Mouse (Mus musculus): ENCODE measurements around the gene Npepps.
A peak's percentile ranks its signal among the peaks of the same experiment; 100 is the strongest.
"Not testable (repeated sequence)": the region's sequence is repeated elsewhere in the genome, so short reads cannot be mapped to it uniquely, and the experiment has no call there.

Npepps gene

DNA sequence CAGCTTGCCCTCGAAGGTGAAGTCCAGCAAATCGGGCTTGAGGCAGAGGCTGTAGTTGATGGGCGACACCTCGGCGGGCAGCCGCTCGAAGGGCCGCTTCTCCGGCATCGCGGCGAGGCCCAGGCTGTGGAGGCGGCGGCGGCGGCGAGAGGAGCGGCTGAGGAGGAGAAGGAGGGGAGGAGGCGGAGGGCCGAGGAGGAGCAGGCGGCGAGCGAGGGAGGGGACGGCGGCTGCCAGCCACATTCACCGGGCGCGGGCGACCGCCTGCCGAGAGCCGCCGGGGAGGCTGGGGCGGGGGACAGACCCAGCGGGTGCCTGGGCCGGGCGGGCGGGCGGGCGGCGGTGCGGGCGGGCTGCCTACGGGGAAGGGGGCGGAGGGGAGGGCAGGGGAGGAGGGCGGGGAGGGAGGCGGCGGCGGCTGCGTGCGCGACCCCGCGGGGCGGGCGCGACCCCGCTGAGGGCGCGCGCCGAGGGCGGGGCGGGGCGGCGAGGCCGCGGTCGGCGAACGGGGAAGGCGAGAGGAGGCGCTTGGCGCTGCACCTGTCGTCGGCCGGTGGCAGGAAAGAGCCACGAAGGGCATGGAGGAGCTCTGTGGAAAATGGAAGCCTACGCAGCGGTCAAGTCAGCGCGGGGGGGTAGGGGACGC lies at the start of gene Npepps:
Npepps (minus strand) TSS at position 423 of the 646 bp plus-strand sequence.
- peak; percentile 89 for DNase-seq (ENCODE audit: low read depth, low spot score)

- peak; percentile 75 for DNase-seq (ENCODE audit: low read depth, low spot score)
Observed at GRCm38 (mm10) chr11:97328148-97328547, 47.7 kb upstream of the Npepps start.

DNA sequence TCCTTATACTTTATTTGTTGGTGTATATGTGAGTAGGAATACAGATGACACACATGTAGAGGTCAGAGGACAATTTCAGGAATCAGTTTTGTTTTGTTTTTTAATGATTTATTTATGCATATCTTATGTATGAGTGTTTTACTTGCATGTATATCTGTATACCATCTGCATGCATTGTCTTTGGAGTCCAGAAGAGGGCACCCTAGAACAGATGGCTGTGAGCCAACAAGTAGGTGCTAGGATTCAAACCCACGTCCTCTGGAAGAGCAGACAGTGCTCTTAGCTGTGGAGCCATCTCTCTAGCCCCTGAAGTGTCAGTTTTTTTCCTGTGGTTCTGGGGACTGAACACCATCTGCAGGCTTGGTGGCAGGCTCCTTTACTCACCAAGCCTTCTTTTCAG lies 44.8 kb upstream of the Npepps start:
- DNase-seq (ENCODE audit: low read depth, low spot score) = peak; percentile 45

GRCm38 (mm10) chr11:97321894-97322600 lies 41.6 kb upstream of the Npepps start:
- DNase-seq (ENCODE audit: low read depth, low spot score) = peak; percentile 48

DNA sequence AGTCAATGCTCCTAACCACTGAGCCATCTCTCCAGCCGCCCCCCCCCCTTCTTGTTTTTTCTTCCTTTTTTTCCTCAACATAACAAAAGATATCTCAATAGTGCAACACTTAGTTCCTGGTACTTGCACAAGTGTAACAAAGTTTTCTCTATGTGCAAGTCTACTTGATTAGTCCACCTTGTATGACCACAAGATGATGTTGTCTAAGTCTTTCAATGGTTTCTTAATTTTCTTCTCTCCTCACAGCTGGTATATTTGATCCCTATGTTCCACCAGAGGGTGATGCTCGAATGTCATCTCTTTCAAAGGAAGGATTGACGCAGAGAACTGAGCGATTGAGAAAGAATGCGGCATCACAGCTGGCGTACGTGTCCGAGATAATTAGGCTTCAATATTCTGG lies 40.8 kb upstream of the Npepps start:
- no peak for DNase-seq (ENCODE audit: low read depth, low spot score)

- peak; percentile 99 for DNase-seq (ENCODE audit: low read depth, low spot score)
Observed at GRCm38 (mm10) chr11:97315504-97316503, 35.4 kb upstream of the Npepps start, which contains the start of gene Mrpl45. Gene Mrpl45 (plus strand): TSS chr11:97315716.

DNA sequence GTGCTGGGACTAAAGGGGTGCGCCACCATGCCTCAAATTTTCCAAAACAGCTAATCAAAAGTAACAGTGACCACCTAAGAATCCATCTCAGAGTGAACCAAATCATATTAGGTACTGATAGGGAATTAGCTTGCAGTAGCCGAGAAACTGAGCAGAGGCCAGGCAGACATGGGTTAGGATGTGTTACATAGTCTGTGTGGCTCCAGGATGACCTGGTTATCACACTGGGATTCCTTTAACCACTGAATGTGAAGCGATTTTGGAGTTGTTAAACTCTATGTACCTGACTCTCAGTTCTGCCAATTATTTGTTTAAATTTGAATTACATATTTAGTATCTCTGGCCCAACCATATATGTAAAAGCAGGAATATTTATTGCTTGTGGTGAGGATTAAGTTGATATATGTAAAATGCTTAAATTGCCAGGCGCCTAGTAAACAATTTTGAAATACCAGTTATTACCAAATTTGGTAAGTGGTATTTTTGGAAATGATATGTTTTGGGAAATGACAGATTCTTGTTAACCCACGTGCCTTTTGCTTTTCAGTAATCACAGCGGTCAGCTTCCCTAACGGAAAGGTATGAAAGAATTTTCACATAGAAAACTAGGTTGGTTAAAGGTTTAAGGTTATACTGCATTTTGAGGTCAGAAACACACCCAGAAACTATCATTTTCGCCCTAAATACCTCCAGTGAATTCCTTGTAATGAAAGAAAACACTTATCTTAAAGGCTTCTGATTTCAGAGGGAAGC lies 34.5 kb upstream of the Npepps start:
- DNase-seq (ENCODE audit: low read depth, low spot score) = no peak

DNA sequence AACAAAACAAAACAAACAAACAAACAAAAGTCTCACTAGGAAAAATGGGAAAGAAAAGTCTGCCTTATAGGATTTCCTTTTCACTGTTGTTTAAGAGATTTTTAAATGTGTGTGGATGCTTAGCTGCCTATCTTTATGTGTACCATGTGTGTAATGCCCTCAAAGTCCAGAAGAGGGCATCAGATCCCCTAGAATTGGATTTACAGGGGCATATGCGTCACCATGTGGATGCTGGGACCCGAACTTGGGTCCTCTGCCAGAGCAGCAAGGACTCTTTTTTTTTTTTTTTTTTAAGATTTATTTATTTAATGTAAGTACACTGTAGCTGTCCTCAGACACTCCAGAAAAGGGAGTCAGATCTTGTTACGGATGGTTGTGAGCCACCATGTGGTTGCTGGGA lies 33.7 kb upstream of the Npepps start:
- DNase-seq (ENCODE audit: low read depth, low spot score) = peak; percentile 62

- not testable (repeated sequence) for DNase-seq (ENCODE audit: low read depth, low spot score)
Observed at GRCm38 (mm10) chr11:97312871-97313270, 32.4 kb upstream of the Npepps start.

GRCm38 (mm10) chr11:97310895-97311631 lies 30.6 kb upstream of the Npepps start:
- DNase-seq (ENCODE audit: low read depth, low spot score) = no peak

DNA sequence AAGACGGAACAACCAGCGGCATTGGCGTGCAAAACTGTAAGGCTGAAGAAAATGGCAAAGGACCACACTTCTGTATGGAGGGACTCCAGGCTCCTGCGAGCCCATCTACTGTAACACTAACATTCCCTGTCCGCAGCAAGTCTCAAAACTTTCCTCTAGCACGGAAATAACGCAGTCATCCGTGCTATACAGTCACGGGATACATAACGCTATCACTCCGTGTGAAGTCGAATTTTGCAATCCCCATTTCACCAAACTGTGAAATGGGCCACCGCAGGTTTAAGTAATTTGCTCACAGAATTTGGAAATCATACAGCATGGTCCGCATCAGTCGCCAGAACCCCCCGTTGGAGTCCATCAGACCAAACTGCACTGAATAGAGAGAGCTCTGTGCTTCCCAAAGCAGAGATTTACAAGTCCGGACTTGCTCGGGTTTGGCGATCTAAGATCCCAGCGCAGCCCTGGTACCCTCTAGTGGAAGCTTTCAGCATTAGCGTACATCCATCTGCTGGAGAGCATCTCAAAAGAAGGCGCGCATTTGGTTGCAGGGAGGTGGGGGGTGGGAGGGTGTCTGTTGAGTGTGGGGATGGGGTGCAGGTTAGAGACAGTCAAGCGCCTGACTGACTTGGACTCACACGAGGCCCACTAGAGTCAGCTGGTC lies 29.6 kb upstream of the Npepps start:
- peak; percentile 86 for DNase-seq (ENCODE audit: low read depth, low spot score)

- peak; percentile 42 for DNase-seq (ENCODE audit: low read depth, low spot score)
Observed at GRCm38 (mm10) chr11:97309451-97309836, 29.0 kb upstream of the Npepps start.

DNA sequence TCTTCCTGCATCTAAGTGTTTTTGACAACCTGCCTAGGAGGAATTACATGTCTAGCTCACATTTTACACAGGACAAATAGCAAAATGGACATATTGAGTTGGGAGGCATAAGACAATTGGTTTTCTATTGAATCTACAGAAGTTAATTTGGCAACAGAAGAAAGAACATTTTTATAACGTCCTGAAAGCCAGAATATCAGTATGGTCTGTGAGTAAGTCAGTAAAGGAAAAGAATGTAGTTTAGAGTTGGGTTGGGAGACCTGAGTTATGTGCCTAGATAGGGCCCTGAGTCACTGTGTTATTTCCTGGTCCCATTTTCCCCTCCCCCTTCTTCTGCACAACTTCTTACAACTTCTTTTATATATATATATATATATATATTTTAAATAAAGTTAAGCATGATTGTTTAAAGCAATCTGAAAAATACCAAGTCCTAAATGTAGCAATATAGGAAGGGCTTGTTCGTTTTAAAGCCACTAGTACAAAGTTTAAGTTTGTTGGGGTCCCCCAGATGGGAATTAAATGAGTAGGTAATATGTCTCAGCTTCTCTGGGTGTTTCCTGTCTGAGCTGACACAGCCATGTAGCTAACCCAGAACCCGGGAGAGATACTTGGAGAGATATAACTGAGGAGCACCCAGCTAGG lies 28.5 kb upstream of the Npepps start:
- DNase-seq (ENCODE audit: low read depth, low spot score) = no peak

GRCm38 (mm10) chr11:97307294-97308069 lies 27.0 kb upstream of the Npepps start:
- no peak for DNase-seq (ENCODE audit: low read depth, low spot score)

GRCm38 (mm10) chr11:97304631-97305030 lies 24.2 kb upstream of the Npepps start:
- no peak for DNase-seq (ENCODE audit: low read depth, low spot score)

- no peak for DNase-seq (ENCODE audit: low read depth, low spot score)
Observed at GRCm38 (mm10) chr11:97302231-97302781, 21.9 kb upstream of the Npepps start.

GRCm38 (mm10) chr11:97301406-97301805 lies 21.0 kb upstream of the Npepps start:
- no peak for DNase-seq (ENCODE audit: low read depth, low spot score)

DNA sequence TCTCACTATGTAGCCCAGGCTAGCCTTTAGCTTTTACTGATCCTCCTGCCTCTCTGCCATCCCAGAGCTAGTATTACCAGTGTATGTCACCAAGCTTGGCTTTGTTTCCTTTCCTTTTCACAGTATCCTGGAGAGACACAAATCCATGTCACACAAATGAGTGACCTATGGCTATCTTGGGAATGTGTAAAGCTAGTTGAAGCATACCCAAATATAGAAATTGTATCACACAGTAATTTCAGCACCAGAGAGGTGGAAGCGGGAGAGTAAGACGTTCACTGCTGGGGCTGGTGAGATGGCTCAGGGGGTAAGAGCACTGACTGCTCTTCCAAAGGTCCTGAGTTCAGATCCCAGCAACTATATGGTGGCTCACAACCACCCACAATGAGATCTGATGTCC lies 19.5 kb upstream of the Npepps start:
- DNase-seq (ENCODE audit: low read depth, low spot score) = no peak
